Mouse (Mus musculus) intestine, embryonic 15.5 days (tissue): ENCODE measurements at regions not wholly inside any gene's neighbourhood (a gene's known extent, or its start where the extent isn't known, plus 50 kb on each side); places are given as distances from the start of the nearest gene placed in this dataset.

Experiments
- ATAC-seq: fragments of 200-750 bp; cut with Nextera tagmentation; 2 replicates; pipeline ENCODE4 v1.8.0; 2017; ENCODE audit warnings: moderate TSS enrichment, moderate library complexity
- H3K27ac ChIP-seq: fragments of 300-500 bp; sonication (generic); 2 replicates; pipeline ENCODE4 v1.5.1; 2015; ENCODE audit warnings: mild to moderate bottlenecking, inconsistent platforms
- H3K27me3 ChIP-seq: fragments of 300-500 bp; sonication (generic); replicated peaks from 2 replicates; pipeline ENCODE4 v1.6.1; 2015; ENCODE audit warnings: inconsistent platforms
- H3K36me3 ChIP-seq: fragments of 300-500 bp; sonication (generic); 2 replicates; pipeline ENCODE4 v1.6.1; 2015; ENCODE audit warnings: inconsistent platforms
- H3K4me1 ChIP-seq: fragments of 300-500 bp; sonication (generic); replicated peaks from 2 replicates; pipeline ENCODE4 v1.6.1; 2015; ENCODE audit warnings: inconsistent platforms
- H3K4me2 ChIP-seq: fragments of 300-500 bp; sonication (generic); replicated peaks from 2 replicates; pipeline ENCODE4 v1.6.1; 2015; ENCODE audit warnings: mild to moderate bottlenecking, inconsistent platforms
- H3K4me3 ChIP-seq: fragments of 300-500 bp; sonication (generic); replicated peaks from 2 replicates; pipeline ENCODE4 v1.5.1; 2015; ENCODE audit warnings: inconsistent platforms
- H3K9ac ChIP-seq: fragments of 300-500 bp; sonication (generic); 2 replicates; pipeline ENCODE4 v1.6.1; 2015; ENCODE audit warnings: inconsistent platforms
- H3K9me3 ChIP-seq: fragments of 300-500 bp; sonication (generic); 2 replicates; pipeline ENCODE4 v1.6.1; 2016; ENCODE audit warnings: inconsistent platforms
- WGBS: fragments of 180-500 bp; shearing (Covaris S2); methylation state at CpG from one replicate; pipeline ENCODE4 v1.1.7; 2015; 5-methylcytosine and 5-hydroxymethylcytosine counted together

DNA sequence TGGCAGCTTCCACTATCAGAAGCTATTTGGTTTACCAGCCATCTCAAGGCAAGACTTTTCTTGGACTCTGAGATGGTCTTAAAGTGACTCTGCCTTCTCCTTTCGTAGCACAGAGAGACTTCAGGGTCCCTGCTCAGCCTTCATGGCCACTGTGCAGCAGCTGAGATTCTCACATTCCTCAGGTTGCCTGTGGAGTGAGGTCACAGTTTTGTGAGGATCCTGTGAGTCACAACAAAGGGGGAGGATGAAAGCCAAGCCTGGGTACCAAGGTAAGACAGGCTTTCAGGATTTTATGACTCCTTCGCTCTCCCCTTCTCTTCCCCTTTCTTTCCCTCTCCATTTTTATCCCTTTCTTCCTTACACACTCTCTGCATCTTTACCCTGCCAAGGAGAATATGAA, 241.6 kb upstream of the Tnp1 start:
- Histone ChIP-seq H3K27ac (no peak overlapping the region), H3K36me3 (no peaks in the 10 kb centered on the region), H3K4me2 (no peak overlapping the region), H3K9ac (no peak overlapping the region), H3K4me3 (no peak overlapping the region), H3K27me3 (no peaks in the 10 kb centered on the region), H3K9me3 (no peaks in the 10 kb centered on the region), H3K4me1 (no peaks in the 10 kb centered on the region)
- 82% methylated on average over 2 of the region's 2 CpGs for WGBS
- no peak for ATAC-seq

DNA sequence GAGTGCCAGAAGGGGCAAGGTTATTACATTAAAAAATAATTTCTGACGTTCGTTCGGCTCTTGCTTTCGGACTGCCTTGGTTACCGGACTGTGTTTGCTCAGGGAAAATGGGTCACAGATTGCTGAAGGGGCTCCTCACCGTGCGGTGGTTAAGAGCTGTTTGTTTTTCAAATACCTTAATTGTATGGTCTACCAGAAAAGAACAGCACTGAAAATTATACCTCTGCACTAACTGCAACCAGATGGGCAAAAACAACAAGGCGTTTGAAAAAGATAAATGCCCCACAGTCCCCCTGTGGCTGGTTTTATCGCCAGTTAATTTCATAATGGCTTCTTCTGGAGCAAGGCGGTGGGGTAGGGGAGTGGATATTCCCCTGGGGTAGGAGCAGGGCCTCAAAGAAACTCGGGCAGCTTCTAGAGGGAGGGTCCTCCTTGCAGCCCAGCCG, 236.2 kb upstream of the Tnp1 start:
- Histone ChIP-seq H3K27ac (no peak overlapping the region), H3K4me3 (no peak overlapping the region), H3K9me3 (no peaks in the 10 kb centered on the region), H3K9ac (no peak overlapping the region), H3K36me3 (no peaks in the 10 kb centered on the region), H3K4me1 (no peaks in the 10 kb centered on the region), H3K4me2 (no peak overlapping the region), H3K27me3 (no peaks in the 10 kb centered on the region)
- ATAC-seq: no peak
- 52% methylated on average over 12 of the region's 12 CpGs for WGBS

DNA sequence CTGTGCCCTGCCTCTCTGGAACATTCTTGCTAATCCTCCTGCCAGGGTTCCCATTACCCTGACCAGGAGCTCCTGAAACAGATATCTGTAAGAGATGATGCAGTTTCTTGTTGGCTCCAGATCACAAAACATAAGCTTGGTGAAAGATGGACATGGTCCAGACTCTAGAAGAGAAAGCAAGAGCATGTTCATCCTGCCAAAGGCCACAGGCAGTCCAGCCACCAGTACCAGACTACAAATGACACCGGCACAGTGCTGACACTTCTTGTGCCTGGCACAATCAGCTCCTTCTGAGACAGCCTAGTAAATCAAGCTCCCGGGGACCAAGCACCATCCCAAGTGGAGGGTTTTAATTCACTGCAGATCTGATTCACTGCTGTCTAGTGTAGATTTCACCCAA, 228.3 kb upstream of the Tnp1 start:
- H3K36me3 ChIP-seq: no peaks in the 10 kb centered on the region
- ATAC-seq: no peak
- no peak overlapping the region for H3K4me3 ChIP-seq
- no peaks in the 10 kb centered on the region for H3K9me3 ChIP-seq
- no peaks in the 10 kb centered on the region for H3K4me1 ChIP-seq
- H3K27ac ChIP-seq: no peak overlapping the region
- H3K9ac ChIP-seq: no peak overlapping the region
- no peaks in the 10 kb centered on the region for H3K27me3 ChIP-seq
- H3K4me2 ChIP-seq: no peak overlapping the region
- WGBS: 71% methylated on average over 2 of the region's 2 CpGs

GRCm38 (mm10) chr1:73242290-73242689, 226.6 kb upstream of the Tnp1 start:
- WGBS: 84% methylated on average over 9 of the region's 9 CpGs
- Histone ChIP-seq H3K27me3 (no peaks in the 10 kb centered on the region), H3K27ac (no peak overlapping the region), H3K36me3 (no peaks in the 10 kb centered on the region), H3K4me3 (no peak overlapping the region), H3K4me1 (no peaks in the 10 kb centered on the region), H3K9me3 (no peaks in the 10 kb centered on the region), H3K9ac (no peak overlapping the region), H3K4me2 (no peak overlapping the region)
- ATAC-seq: no peak

DNA sequence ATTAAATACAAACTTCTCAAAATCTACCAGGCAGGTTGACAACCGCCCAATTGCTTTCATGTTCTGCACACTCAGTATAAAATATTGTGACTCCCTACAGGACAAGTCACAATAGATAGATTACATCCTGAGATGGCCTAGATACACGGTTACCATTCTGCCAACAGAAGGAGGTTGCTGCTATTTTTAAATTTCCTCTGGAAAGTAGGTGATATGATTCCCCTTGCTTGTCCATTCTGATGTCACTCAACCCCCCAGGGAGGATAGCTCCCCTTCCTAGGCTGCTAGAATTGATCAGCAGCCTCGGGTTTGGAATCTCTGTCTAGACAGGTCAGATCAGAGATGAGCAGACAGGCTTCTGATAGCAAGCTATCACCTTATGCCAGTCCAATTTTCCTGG, 221.2 kb upstream of the Tnp1 start:
- Histone ChIP-seq H3K9ac (no peak overlapping the region), H3K27me3 (no peaks in the 10 kb centered on the region), H3K9me3 (no peaks in the 10 kb centered on the region), H3K27ac (no peak overlapping the region), H3K36me3 (no peaks in the 10 kb centered on the region), H3K4me3 (no peak overlapping the region), H3K4me2 (no peak overlapping the region), H3K4me1 (no peaks in the 10 kb centered on the region)
- WGBS: 61% methylated on average over 3 of the region's 3 CpGs
- ATAC-seq: no peak

- Histone ChIP-seq H3K27me3 (no peaks in the 10 kb centered on the region), H3K27ac (no peak overlapping the region), H3K9me3 (no peaks in the 10 kb centered on the region), H3K4me2 (no peak overlapping the region), H3K4me3 (no peak overlapping the region), H3K36me3 (no peaks in the 10 kb centered on the region), H3K9ac (no peak overlapping the region), H3K4me1 (no peaks in the 10 kb centered on the region)
- ATAC-seq: no peak
Observed at GRCm38 (mm10) chr1:73233636-73234035, 217.9 kb upstream of the Tnp1 start.

- Histone ChIP-seq H3K4me3 (no peak overlapping the region), H3K36me3 (no peaks in the 10 kb centered on the region), H3K9me3 (no peaks in the 10 kb centered on the region), H3K4me1 (no peaks in the 10 kb centered on the region), H3K4me2 (no peak overlapping the region), H3K27me3 (no peaks in the 10 kb centered on the region), H3K9ac (no peak overlapping the region), H3K27ac (no peak overlapping the region)
- WGBS: 86% methylated on average over 3 of the region's 3 CpGs
- no peak for ATAC-seq
Observed at GRCm38 (mm10) chr1:73233041-73233440, 217.3 kb upstream of the Tnp1 start.

- 84% methylated on average over 1 of the region's 1 CpGs for WGBS
- Histone ChIP-seq H3K9ac (no peak overlapping the region), H3K36me3 (no peaks in the 10 kb centered on the region), H3K27ac (no peak overlapping the region), H3K27me3 (no peaks in the 10 kb centered on the region), H3K4me3 (no peak overlapping the region), H3K4me2 (no peak overlapping the region), H3K9me3 (no peaks in the 10 kb centered on the region), H3K4me1 (no peaks in the 10 kb centered on the region)
- ATAC-seq: no peak
Observed at GRCm38 (mm10) chr1:73230611-73231010, 214.9 kb upstream of the Tnp1 start.

DNA sequence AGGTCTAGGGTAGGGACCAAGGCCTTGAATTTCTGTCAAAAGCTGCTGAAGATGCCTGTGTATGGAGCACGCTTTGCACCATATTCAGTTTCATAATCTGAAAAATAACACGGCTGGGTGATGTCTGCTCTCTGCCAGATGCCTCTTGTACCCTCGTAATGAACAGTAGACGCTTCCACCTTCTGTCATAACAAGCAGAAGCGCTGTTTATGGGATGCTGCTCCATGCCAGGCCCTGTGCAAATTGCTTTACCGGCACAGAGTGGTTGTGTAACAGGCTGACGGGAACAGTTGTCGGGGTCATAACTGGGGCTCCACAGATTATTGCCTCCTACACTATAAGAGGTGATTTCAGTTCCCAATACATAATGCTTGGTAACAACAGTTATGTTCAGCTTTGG, 211.5 kb upstream of the Tnp1 start:
- Histone ChIP-seq H3K4me3 (no peak overlapping the region), H3K27me3 (no peaks in the 10 kb centered on the region), H3K36me3 (no peaks in the 10 kb centered on the region), H3K9me3 (no peaks in the 10 kb centered on the region), H3K27ac (no peak overlapping the region), H3K4me2 (no peak overlapping the region), H3K4me1 (no peaks in the 10 kb centered on the region), H3K9ac (no peak overlapping the region)
- ATAC-seq: no peak
- 88% methylated on average over 8 of the region's 8 CpGs for WGBS

DNA sequence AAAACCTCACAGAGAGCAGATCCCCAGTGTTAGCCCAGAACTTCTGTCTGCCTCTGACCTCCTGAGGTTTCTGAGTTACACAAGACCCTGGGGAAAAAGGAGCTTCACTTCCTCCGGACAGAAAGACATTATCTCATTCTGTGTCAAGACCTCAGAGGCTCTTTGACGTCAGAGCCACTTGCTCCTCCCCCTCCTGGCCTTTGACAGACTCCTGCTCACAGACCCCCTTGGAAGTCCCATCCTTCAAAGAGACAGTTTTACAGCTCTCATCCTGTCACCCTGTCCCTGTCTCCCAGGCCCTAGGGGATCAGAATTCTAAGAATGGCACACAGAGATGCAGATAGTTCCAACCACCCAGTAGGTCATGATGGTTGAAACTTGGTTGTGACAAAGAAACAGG, 206.2 kb upstream of the Tnp1 start:
- H3K27ac ChIP-seq: no peak overlapping the region
- H3K4me1 ChIP-seq: no peaks in the 10 kb centered on the region
- H3K9ac ChIP-seq: no peak overlapping the region
- no peak overlapping the region for H3K4me2 ChIP-seq
- no peaks in the 10 kb centered on the region for H3K36me3 ChIP-seq
- H3K27me3 ChIP-seq: no peaks in the 10 kb centered on the region
- H3K9me3 ChIP-seq: no peaks in the 10 kb centered on the region
- no peak overlapping the region for H3K4me3 ChIP-seq
- WGBS: 12% methylated on average over 2 of the region's 2 CpGs
- ATAC-seq: no peak

GRCm38 (mm10) chr1:73214305-73214946, 198.7 kb upstream of the Tnp1 start:
- H3K4me1 ChIP-seq: peaks cover 4% of the 10 kb centered on the region; the same call in 1 of the 2 replicates
- H3K27ac ChIP-seq: no peak overlapping the region
- H3K27me3 ChIP-seq: no peaks in the 10 kb centered on the region
- no peaks in the 10 kb centered on the region for H3K9me3 ChIP-seq
- H3K4me3 ChIP-seq: no peak overlapping the region
- H3K4me2 ChIP-seq: no peak overlapping the region
- no peak overlapping the region for H3K9ac ChIP-seq
- peak; percentile 56 for ATAC-seq
- WGBS: 51% methylated on average over 5 of the region's 5 CpGs
- no peaks in the 10 kb centered on the region for H3K36me3 ChIP-seq

- Histone ChIP-seq H3K36me3 (no peaks in the 10 kb centered on the region), H3K9me3 (no peaks in the 10 kb centered on the region), H3K4me1 (no peaks in the 10 kb centered on the region), H3K4me3 (no peak overlapping the region), H3K27ac (no peak overlapping the region), H3K9ac (no peak overlapping the region), H3K27me3 (no peaks in the 10 kb centered on the region), H3K4me2 (no peak overlapping the region)
- 44% methylated on average over 8 of the region's 8 CpGs for WGBS
- ATAC-seq: no peak
Observed at GRCm38 (mm10) chr1:73207421-73207820, 191.7 kb upstream of the Tnp1 start.

DNA sequence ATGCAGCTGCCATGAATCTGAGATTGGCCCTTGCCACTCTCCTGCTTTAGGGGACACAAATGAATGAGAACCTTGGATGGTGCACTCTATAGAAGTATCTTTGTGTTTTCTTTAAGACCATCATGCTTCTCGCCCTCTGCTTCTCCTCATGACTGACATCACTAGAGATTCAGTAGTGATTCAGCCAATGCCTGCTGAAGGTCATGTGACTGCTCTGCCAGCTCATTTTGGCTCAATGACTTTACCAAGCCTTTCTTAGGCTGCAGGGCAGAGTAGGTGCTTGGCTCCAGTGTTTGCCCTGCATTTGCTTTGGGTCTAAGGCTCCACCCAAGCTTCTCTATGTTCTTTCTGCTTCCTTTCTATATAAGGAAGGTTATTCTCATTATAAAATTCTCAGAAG, 190.1 kb upstream of the Tnp1 start:
- Histone ChIP-seq H3K36me3 (no peaks in the 10 kb centered on the region), H3K9me3 (no peaks in the 10 kb centered on the region), H3K27ac (no peak overlapping the region), H3K9ac (no peak overlapping the region), H3K4me3 (no peak overlapping the region), H3K27me3 (no peaks in the 10 kb centered on the region), H3K4me1 (no peaks in the 10 kb centered on the region), H3K4me2 (no peak overlapping the region)
- WGBS: 85% methylated on average over 1 of the region's 1 CpGs
- no peak for ATAC-seq
